Mouse (Mus musculus) MEL (cell line): ENCODE measurements around the gene Ildr2. TPM values are rescaled to one million over a fixed set of nuclear protein-coding genes. Genes with fewer than 3 reads are reported as not detected.

Experiments used
- DNase-seq: peaks from one replicate; pipeline ENCODE4 v3.0.0; 2011; ENCODE audit warnings: low read depth, low spot score
- H3K27ac ChIP-seq: 2 replicates; pipeline ENCODE4 v1.5.1; 2012; ENCODE audit warnings: low read depth, mild to moderate bottlenecking, control low read depth, low read length, moderate library complexity; ENCODE audit not compliant: control insufficient read depth
- H3K27me3 ChIP-seq, 2 experiments: fragments of 150-350 bp in 1 of 2; sonication (generic) in 1 of 2; 2 replicates each; pipeline ENCODE4 v1.6.1; 2012; ENCODE audit warnings: low read length in 2 of 2, mild to moderate bottlenecking in 2 of 2, improper control_type of control experiment in 1 of 2, moderate library complexity in 1 of 2; ENCODE audit not compliant: insufficient read depth in 2 of 2, control insufficient read depth in 1 of 2
- H3K36me3 ChIP-seq, 2 experiments: 2 replicates each; pipeline ENCODE4 v1.6.1; 2012 to 2014; ENCODE audit warnings: low read length in 2 of 2, improper control_type of control experiment in 1 of 2, inconsistent platforms in 1 of 2, mild to moderate bottlenecking in 1 of 2; ENCODE audit not compliant: insufficient read depth in 2 of 2, control insufficient read depth in 1 of 2
- H3K4me1 ChIP-seq, 2 experiments: fragments of 150-350 bp in 1 of 2; sonication (generic) in 1 of 2; 2 replicates each; pipeline ENCODE4 v1.6.1; 2012; ENCODE audit warnings: low read length in 2 of 2, improper control_type of control experiment in 1 of 2, mild to moderate bottlenecking in 1 of 2; ENCODE audit not compliant: insufficient read depth in 2 of 2, control insufficient read depth in 1 of 2
- H3K4me3 ChIP-seq, 2 experiments: fragments of 150-350 bp in 1 of 2; sonication (generic) in 1 of 2; 2 replicates each; pipeline ENCODE4 v1.5.1; 2012; ENCODE audit warnings: low read depth in 2 of 2, low read length in 2 of 2, mild to moderate bottlenecking in 2 of 2, moderate library complexity in 2 of 2, control low read depth in 1 of 2, improper control_type of control experiment in 1 of 2; ENCODE audit not compliant: control insufficient read depth in 1 of 2, insufficient read depth in 1 of 2
- H3K79me2 ChIP-seq: 2 replicates; pipeline ENCODE4 v1.6.1; 2012; ENCODE audit warnings: mild to moderate bottlenecking, low read length, moderate library complexity; ENCODE audit not compliant: control insufficient read depth, poor library complexity, insufficient read depth
- H3K9ac ChIP-seq: 2 replicates; pipeline ENCODE4 v1.6.1; 2012; ENCODE audit warnings: low read depth, mild to moderate bottlenecking, control low read depth, low read length, moderate library complexity; ENCODE audit not compliant: control insufficient read depth, poor library complexity, severe bottlenecking
- H3K9me3 ChIP-seq: fragments of 150-350 bp; sonication (generic); replicated peaks from 2 replicates; pipeline ENCODE4 v1.6.1; 2012; ENCODE audit warnings: mild to moderate bottlenecking, low read length, improper control_type of control experiment, moderate library complexity; ENCODE audit not compliant: insufficient read depth
- BHLHE40 ChIP-seq: IDR thresholded peaks from 2 replicates; pipeline ENCODE4 v1.6.1; 2012; ENCODE audit warnings: low read depth, mild to moderate bottlenecking, inconsistent platforms, low read length, improper control_type of control experiment, borderline replicate concordance
- CTCF ChIP-seq, 3 experiments: IDR thresholded peaks in 2 of 3; conservative IDR thresholded peaks in 1 of 3; 2 replicates each; pipeline ENCODE4 v1.5.1; 2011 to 2012; ENCODE audit warnings: low read length in 3 of 3, low read depth in 2 of 3, mild to moderate bottlenecking in 2 of 3, improper control_type of control experiment in 1 of 3, inconsistent platforms in 1 of 3, mixed read lengths in 1 of 3, moderate library complexity in 1 of 3; ENCODE audit not compliant: control insufficient read depth in 1 of 3, insufficient read depth in 1 of 3, poor library complexity in 1 of 3, severe bottlenecking in 1 of 3
- ELF1 ChIP-seq: IDR thresholded peaks from 2 replicates; pipeline ENCODE4 v1.6.1; 2014; ENCODE audit warnings: low read depth, mild to moderate bottlenecking, inconsistent platforms, low read length, improper control_type of control experiment, moderate library complexity
- ETS1 ChIP-seq: IDR thresholded peaks from 2 replicates; pipeline ENCODE4 v1.6.1; 2012; ENCODE audit warnings: low read depth, mild to moderate bottlenecking, inconsistent platforms, low read length, improper control_type of control experiment, moderate library complexity
- GATA1 ChIP-seq: IDR thresholded peaks from 2 replicates; pipeline ENCODE4 v1.6.1; 2011; ENCODE audit warnings: low read depth, low read length, improper control_type of control experiment
- HCFC1 ChIP-seq: IDR thresholded peaks from 2 replicates; pipeline ENCODE4 v1.6.1; 2012; ENCODE audit warnings: low read depth, mild to moderate bottlenecking, inconsistent platforms, low read length, improper control_type of control experiment, moderate library complexity
- KAT2A ChIP-seq: conservative IDR thresholded peaks from 2 replicates; pipeline ENCODE4 v1.6.1; 2012; ENCODE audit warnings: low read depth, low read length, improper control_type of control experiment, inconsistent platforms
- MAX ChIP-seq: IDR thresholded peaks from 2 replicates; pipeline ENCODE4 v1.6.1; 2011; ENCODE audit warnings: low read length, improper control_type of control experiment
- MAZ ChIP-seq: IDR thresholded peaks from 2 replicates; pipeline ENCODE4 v1.6.1; 2012; ENCODE audit warnings: low read depth, mild to moderate bottlenecking, inconsistent platforms, low read length, improper control_type of control experiment
- MXI1 ChIP-seq: IDR thresholded peaks from 2 replicates; pipeline ENCODE4 v1.6.1; 2011; ENCODE audit warnings: mild to moderate bottlenecking, low read depth, low read length, improper control_type of control experiment
- MYB ChIP-seq: IDR thresholded peaks from 2 replicates; pipeline ENCODE4 v1.6.1; 2011; ENCODE audit warnings: mild to moderate bottlenecking, low read depth, low read length, improper control_type of control experiment
- NELFE ChIP-seq: IDR thresholded peaks from 2 replicates; pipeline ENCODE4 v1.6.1; 2011; ENCODE audit warnings: low read depth, low read length, improper control_type of control experiment
- NRF1 ChIP-seq: IDR thresholded peaks from 2 replicates; pipeline ENCODE4 v1.6.1; 2014; ENCODE audit warnings: low read depth, mild to moderate bottlenecking, inconsistent platforms, low read length, improper control_type of control experiment, moderate library complexity; ENCODE audit not compliant: poor library complexity, insufficient read depth, severe bottlenecking
- POLR2A ChIP-seq, 2 experiments: IDR thresholded peaks; 2 replicates each; pipeline ENCODE4 v1.6.1; 2011 to 2012; ENCODE audit warnings: low read length in 2 of 2, mild to moderate bottlenecking in 2 of 2, control low read depth in 1 of 2, improper control_type of control experiment in 1 of 2, low read depth in 1 of 2, moderate library complexity in 1 of 2; ENCODE audit not compliant: control insufficient read depth in 1 of 2, insufficient read depth in 1 of 2, poor library complexity in 1 of 2
- RCOR1 ChIP-seq: IDR thresholded peaks from 2 replicates; pipeline ENCODE4 v1.6.1; 2012; ENCODE audit warnings: low read depth, mild to moderate bottlenecking, inconsistent platforms, low read length, improper control_type of control experiment
- SIN3A ChIP-seq: IDR thresholded peaks from 2 replicates; pipeline ENCODE4 v1.6.1; 2012; ENCODE audit warnings: low read length, improper control_type of control experiment, inconsistent platforms
- SMC3 ChIP-seq: IDR thresholded peaks from 2 replicates; pipeline ENCODE4 v1.6.1; 2011; ENCODE audit warnings: low read depth, low read length, improper control_type of control experiment
- TBP ChIP-seq: IDR thresholded peaks from 2 replicates; pipeline ENCODE4 v1.8.0; 2011; ENCODE audit warnings: low read depth, low read length, improper control_type of control experiment
- TCF12 ChIP-seq: IDR thresholded peaks from 2 replicates; pipeline ENCODE4 v1.6.1; 2014; ENCODE audit warnings: low read depth, mild to moderate bottlenecking, inconsistent platforms, low read length, improper control_type of control experiment, moderate library complexity
- ZKSCAN1 ChIP-seq: IDR thresholded peaks from 2 replicates; pipeline ENCODE4 v1.6.1; 2012; ENCODE audit warnings: low read depth, mild to moderate bottlenecking, inconsistent platforms, low read length, improper control_type of control experiment, moderate library complexity
- ZNF384 ChIP-seq: IDR thresholded peaks from 2 replicates; pipeline ENCODE4 v1.6.1; 2012; ENCODE audit warnings: low read depth, mild to moderate bottlenecking, inconsistent platforms, low read length, improper control_type of control experiment
- polyA plus RNA-seq, 2 experiments: library from polyadenylated mRNA; stranded (reverse) in 1 of 2; unstranded in 1 of 2; fragments of >175 nt in 1 of 2; fragments of >200 nt in 1 of 2; gene quantifications; 2 replicates each; pipeline versions ENCODE4 v1.2.1 to v1.2.4; 2012; ENCODE audit warnings: low replicate concordance in 2 of 2, low read depth in 1 of 2; ENCODE audit not compliant: insufficient read length in 2 of 2, insufficient read depth in 1 of 2, missing spikeins in 1 of 2
- total RNA-seq: library from RNA; depleted of rRNA; stranded (reverse); fragments of 300-350 nt; gene quantifications from 2 replicates; pipeline ENCODE4 v1.2.3, GENCODE M21; 2012

The Ildr2 gene
- total and polyA plus RNA-seq, 3 experiments = not detected

- H3K4me3 ChIP-seq = no peak overlapping the region
- H3K4me1 ChIP-seq = no peaks in the 10 kb centered on the region
- H3K27me3 ChIP-seq = no peaks in the 10 kb centered on the region
- DNase-seq = no peak
- H3K27ac ChIP-seq = no peak overlapping the region
- no peak for TF ChIP-seq ETS1
- TF ChIP-seq NELFE = no peak
- TF ChIP-seq GATA1 = no peak
- TF ChIP-seq POLR2A (IDR thresholded peaks at IDR 0.05; ENCODE audit: control insufficient read depth in 1 of 2, insufficient read depth in 1 of 2, low read depth in 1 of 2, low read length in 2 of 2, poor library complexity in 1 of 2) = no peak
- no peak for TF ChIP-seq MAZ
- no peak for TF ChIP-seq MAX
- H3K9ac ChIP-seq = no peak overlapping the region
- no peaks in the 10 kb centered on the region for H3K79me2 ChIP-seq
- H3K36me3 ChIP-seq = no peaks in the 10 kb centered on the region
- H3K9me3 ChIP-seq = no peaks in the 10 kb centered on the region
Observed at GRCm38 (mm10) chr1:166297499-166298111, 43.7 kb downstream of the Ildr2 start.

GRCm38 (mm10) chr1:166298884-166299283 lies 44.9 kb downstream of the Ildr2 start:
- H3K9ac ChIP-seq = no peak overlapping the region
- TF ChIP-seq MAZ (no peak), ELF1 (no peak), ZNF384 (no peak), SMC3 (no peak), CTCF (IDR thresholded peaks at IDR 0.05 in 2 of 3, conservative IDR thresholded peaks at IDR 0.05 in 1 of 3; ENCODE audit: control insufficient read depth in 1 of 3, insufficient read depth in 1 of 3, low read depth in 2 of 3, low read length in 3 of 3, poor library complexity in 1 of 3, severe bottlenecking in 1 of 3) (no peak), NRF1 (no peak), TBP (no peak), ETS1 (no peak), RCOR1 (no peak), BHLHE40 (no peak), MYB (no peak), POLR2A (IDR thresholded peaks at IDR 0.05; ENCODE audit: control insufficient read depth in 1 of 2, insufficient read depth in 1 of 2, low read depth in 1 of 2, low read length in 2 of 2, poor library complexity in 1 of 2) (no peak), TCF12 (no peak), KAT2A (no peak), MXI1 (no peak), SIN3A (no peak), NELFE (no peak), ZKSCAN1 (no peak), HCFC1 (no peak), MAX (no peak)
- TF ChIP-seq, all 39 proteins: peak for 0

More at GRCm38 (mm10) chr1:166298884-166299283, 44.9 kb downstream of the Ildr2 start:
- no peaks in the 10 kb centered on the region for H3K36me3 ChIP-seq
- no peak overlapping the region for H3K4me3 ChIP-seq
- H3K79me2 ChIP-seq = no peaks in the 10 kb centered on the region
- no peaks in the 10 kb centered on the region for H3K9me3 ChIP-seq
- no peak overlapping the region for H3K27ac ChIP-seq
- DNase-seq = no peak
- H3K4me1 ChIP-seq = no peaks in the 10 kb centered on the region
- H3K27me3 ChIP-seq = no peaks in the 10 kb centered on the region
